Mouse (Mus musculus): ENCODE measurements around the gene Fam135a.
"Not testable (repeated sequence)": the region's sequence is repeated elsewhere in the genome, so short reads cannot be mapped to it uniquely, and the experiment has no call there.

Fam135a gene

GRCm38 (mm10) chr1:24068830-24069229 lies 31.3 kb downstream of the Fam135a start:
- no peak for DNase-seq (ENCODE audit: low read depth, low spot score)

GRCm38 (mm10) chr1:24066706-24067105 lies 33.4 kb downstream of the Fam135a start:
- no peak for DNase-seq (ENCODE audit: low read depth, low spot score)

DNA sequence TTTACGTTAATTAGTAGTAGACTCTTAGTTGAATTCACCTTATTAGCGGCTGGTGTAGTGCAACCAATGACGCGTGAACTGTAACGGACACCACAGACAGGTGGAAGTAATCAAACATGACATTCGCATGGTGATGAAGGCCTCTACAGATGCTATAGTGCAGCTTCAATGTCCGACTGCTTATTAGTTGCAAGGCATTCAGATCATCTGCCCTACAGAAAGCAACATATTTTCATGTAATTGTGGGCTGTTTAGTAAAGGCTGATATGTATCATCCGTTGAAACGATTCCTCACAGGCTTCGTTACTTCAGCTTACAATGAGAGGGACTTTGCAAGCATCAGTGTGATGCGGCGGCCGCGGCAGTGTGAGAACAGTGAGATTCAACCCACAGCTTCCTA lies 44.4 kb downstream of the Fam135a start:
- no peak for DNase-seq (ENCODE audit: low read depth, low spot score)

- no peak for DNase-seq (ENCODE audit: low read depth, low spot score)
These were observed 53.2 kb downstream of the Fam135a start for GRCm38 (mm10) chr1:24046730-24047510.

- DNase-seq (ENCODE audit: low read depth, low spot score), result no peak
These were observed 54.5 kb downstream of the Fam135a start for GRCm38 (mm10) chr1:24045627-24046026.

- DNase-seq (ENCODE audit: low read depth, low spot score), result no peak
These were observed 57.1 kb downstream of the Fam135a start for GRCm38 (mm10) chr1:24043007-24043406.

DNA sequence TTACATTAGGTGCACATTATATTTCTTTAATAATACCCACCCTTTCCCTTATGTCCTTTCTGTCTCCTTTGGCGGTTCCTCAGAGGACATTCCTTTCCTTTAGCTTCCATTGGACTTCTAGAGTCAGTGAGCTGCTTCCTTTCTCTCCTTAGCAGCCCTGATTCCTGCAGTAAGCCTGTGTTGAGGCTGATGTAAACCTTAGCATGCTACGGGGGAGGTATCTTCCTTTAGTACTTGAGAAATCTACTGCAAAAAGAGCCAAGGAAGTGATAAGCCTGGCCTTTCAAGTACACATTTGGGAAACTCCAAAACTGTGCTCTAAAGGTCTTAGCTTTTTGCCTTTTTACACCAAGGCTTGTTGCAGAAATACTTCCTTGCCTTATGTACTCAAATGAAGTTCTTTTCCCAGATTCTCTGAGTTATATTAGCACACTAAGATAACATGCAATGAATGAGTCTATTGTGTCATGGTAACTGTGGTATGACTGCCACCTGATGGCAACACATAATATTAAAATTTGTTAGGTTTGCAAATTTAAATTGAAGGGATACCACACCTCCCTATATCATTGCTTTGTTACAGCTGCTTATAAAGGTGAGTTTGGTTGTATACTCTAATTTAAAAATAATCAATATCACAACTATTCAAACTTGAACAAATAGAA lies 66.2 kb downstream of the Fam135a start:
- DNase-seq (ENCODE audit: low read depth, low spot score), result no peak

DNA sequence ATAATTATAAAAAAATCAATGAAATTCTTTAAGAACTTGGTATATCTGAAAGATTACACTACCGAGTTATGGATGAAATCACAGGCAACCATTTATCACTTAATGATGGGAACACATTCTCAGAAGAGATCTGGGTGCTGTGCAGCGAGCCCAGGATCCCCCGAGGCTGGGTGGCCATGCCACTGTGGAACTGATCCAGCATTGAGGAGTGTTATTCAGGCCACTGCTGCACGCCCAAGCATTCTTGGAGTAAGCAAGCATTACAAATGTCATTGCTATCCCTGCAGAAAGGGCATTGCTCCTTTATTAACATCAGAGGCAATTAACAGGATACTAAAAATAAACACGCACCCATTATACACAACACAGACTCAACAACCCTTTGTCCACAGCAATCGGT lies 89.3 kb downstream of the Fam135a start:
- no peak for DNase-seq (ENCODE audit: low read depth, low spot score)

- no peak for DNase-seq (ENCODE audit: low read depth, low spot score)
These were observed 90.1 kb downstream of the Fam135a start for GRCm38 (mm10) chr1:24010016-24010415.

GRCm38 (mm10) chr1:24007621-24008020 lies 92.5 kb downstream of the Fam135a start:
- no peak for DNase-seq (ENCODE audit: low read depth, low spot score)

DNA sequence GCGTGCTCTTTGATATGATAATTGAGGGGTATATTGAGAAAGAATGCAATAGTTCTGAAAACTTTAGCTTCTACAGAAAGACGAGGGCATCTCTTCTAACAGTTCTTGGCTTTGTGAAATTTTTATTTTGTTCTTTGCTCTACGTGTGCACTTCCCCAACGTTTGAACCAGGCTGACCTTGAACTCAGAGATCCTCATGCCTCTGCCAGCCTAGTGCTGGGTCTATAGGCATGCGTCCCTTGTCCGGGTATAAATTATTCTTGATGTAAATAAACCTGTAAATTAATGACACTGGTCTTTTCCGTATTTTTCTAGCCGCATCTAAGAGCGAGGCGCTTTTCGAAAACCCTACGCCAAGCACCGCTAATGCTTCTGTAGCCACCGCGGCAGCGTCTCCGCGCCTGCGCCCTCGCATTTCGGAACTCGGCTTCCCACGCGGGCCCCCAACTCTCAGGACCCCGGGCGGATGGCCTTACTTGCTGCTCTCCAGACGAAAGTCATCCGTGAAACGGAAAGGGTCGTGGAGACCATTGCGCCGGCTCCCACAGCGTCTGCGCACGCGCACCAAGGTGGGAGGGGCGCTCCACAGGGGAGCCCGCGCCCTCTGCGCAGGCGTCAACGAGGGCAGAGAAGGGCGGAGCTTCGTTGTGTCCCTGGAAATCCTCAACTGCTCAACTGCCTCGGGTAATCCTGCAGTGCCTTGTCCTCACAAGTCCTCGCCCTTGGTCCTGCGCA lies 94.9 kb downstream of the Fam135a start, which contains the start of gene Sdhaf4:
Gene Sdhaf4 (minus strand): TSS at position 587 of the 735 bp plus-strand sequence.
- DNase-seq (ENCODE audit: low read depth, low spot score), result peak; percentile 92

GRCm38 (mm10) chr1:23999318-23999717 lies 100.8 kb downstream of the Fam135a start:
- DNase-seq (ENCODE audit: low read depth, low spot score), result no peak

GRCm38 (mm10) chr1:23998866-23999265 lies 101.3 kb downstream of the Fam135a start:
- DNase-seq (ENCODE audit: low read depth, low spot score), result no peak

DNA sequence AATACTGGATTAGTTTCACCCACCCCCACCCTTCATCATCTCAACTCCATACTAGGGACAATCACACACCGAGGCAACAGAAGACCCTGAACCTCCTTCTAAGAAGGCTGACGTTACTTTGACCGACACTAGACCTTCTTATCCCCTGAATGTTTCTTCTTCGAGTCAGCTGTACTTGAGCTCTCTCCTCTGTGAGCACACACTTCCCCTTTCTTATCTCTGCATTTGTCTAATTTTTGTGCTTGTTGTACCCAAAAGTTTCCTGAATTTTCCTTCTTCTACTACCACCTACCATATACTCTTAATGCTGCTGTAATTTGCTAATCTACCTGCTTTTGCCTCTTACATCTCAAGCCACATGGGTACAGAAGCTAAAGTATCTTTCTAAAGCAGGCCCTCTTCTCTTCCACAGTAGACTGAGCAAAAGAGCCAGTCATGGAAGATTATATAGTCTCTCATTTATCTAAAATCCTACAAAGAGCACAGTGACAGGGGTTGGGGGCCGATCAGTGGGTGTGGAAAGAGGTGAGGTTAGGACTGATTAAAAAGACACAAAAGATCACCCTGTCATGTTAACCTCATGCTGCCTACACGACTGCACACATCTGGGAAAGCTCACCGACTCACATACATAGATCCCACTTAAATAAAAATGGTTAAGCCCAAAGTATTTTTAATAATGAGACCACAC lies 101.9 kb downstream of the Fam135a start:
- DNase-seq (ENCODE audit: low read depth, low spot score), result no peak

DNA sequence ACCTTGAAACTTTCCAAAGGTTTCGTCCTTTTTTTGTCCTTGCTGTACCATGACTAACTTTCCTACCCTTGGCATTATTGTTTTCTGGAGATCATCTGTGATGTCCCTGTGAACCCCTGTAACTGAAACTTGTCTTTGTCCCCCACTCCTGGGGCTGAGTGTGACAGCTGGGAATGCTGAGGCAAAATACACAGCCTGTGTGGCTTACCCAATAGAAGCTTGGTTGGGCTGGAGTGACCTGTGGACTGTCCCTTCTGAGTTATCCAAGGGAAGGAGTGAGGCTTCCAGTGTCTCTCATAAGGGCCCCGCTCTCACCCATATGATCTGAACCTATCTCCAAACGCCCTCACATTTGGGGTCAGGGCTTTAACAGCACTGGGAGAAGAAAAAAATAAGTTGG lies 102.6 kb downstream of the Fam135a start:
- DNase-seq (ENCODE audit: low read depth, low spot score), result no peak

- DNase-seq (ENCODE audit: low read depth, low spot score), result no peak
These were observed 104.7 kb downstream of the Fam135a start for GRCm38 (mm10) chr1:23995420-23995819.

GRCm38 (mm10) chr1:23983118-23983517 lies 117.0 kb downstream of the Fam135a start:
- no peak for DNase-seq (ENCODE audit: low read depth, low spot score)

DNA sequence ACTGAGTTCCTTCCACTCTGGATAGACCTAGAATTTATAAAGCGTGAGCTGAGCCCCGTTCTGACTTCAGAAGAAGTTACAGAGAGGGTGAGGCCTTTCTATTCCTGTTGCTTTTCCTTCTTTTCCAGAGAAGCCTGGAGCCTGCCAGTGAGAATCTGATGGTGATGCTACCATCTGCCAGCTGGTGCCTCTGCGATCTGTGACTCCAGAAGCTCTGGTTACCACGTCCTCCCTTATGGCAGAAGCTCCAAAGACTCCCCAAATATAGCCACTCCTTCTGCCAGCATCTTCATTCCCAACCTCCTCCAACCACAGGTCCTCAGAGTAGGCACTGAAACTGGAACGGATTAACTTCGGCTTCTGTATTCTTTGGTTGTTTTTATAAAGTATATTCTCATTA lies 121.9 kb downstream of the Fam135a start:
- DNase-seq (ENCODE audit: low read depth, low spot score), result no peak

GRCm38 (mm10) chr1:23971159-23971558 lies 129.0 kb downstream of the Fam135a start:
- DNase-seq (ENCODE audit: low read depth, low spot score), result not testable (repeated sequence)

GRCm38 (mm10) chr1:23968027-23968725 lies 132.0 kb downstream of the Fam135a start:
- no peak for DNase-seq (ENCODE audit: low read depth, low spot score)

DNA sequence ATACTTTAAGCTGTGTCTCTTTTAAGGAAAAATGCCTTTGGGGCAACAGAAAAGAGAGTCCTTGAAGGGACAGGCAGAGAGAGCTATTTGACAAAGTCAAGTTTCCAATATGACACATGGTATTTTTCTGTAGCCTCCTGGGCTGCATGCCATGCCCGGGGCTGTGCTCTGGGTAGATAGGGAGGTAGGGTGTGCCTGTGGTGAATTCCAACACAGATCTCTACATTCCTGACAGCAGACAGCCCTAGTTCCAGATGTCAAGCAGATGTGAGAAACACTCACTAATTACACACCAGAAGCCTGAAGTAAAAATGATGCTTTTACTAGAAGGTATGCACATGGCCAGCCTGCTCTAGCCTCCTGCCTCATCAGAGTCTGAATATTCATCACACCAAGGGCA lies 133.9 kb downstream of the Fam135a start:
- DNase-seq (ENCODE audit: low read depth, low spot score), result no peak
